Mouse (Mus musculus): ENCODE data around the gene Dtd1. TPM values are rescaled to one million over a fixed set of nuclear protein-coding genes. Genes with fewer than 3 reads are reported as not detected.
A peak's percentile ranks its signal among the peaks of the same experiment; 100 is the strongest.

Gene Dtd1
- total RNA-seq, 1 experiment from 2014 or later = 30.7 TPM

DNA sequence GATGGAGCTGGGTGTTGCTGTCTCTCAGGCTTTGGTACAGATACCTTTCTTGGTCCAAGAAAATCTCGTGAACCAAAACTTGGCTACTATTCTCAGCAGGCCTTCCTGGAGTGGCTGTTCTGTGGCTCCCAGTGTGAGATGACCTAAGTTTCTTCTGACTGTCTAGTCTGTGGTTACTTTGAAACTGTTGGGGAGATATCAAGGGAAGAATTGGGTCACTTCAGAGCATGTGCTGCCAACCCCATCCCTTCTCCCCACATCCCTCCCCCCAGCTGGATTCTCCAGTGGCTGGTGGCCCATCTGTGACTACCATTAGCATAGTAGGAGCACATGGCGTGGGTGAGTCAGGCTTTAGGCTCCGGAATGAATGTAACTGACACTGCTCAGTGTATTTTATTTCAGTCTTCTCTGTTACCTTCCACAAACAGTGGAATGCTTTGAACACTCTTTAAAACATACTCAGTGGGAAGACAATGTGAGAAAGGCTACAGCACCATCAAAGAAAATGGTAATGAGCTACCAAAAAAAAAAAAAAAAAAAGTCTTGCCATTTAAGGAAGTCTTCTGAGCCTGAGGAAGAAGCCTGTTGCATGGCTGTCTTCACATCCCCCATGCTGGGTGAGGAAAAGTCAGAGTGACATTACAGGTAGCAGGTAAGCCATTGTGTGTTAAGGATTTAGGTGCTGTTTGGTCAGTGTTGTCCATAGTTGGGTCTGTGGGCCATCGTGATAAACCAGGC is 146.5 kb downstream of the Dtd1 start:
- ATAC-seq (ENCODE audit: extremely low read depth, insufficient number of reproducible peaks, low FRiP score, poor library complexity, severe bottlenecking) = no peak

DNA sequence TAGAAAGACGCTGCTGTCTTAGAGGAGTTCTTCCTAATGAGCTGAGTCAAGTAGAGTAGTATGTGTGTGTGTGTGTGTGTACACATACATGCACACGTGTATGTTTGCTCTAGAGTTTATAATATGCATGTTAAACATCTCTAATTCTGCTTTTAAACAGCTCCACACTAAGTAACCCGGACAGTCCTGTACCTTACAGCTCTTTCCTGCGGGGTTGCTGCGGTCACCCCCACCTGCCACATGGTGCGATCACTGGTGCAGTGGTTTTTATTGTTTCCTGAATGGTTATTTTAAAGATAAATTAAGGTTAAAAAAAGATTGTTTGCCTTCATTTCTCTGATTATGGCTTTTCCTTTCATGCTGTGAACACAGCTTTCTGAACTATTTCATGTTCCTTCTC is 153.9 kb downstream of the Dtd1 start:
- no peak for ATAC-seq (ENCODE audit: extremely low read depth, insufficient number of reproducible peaks, low FRiP score, poor library complexity, severe bottlenecking)

DNA sequence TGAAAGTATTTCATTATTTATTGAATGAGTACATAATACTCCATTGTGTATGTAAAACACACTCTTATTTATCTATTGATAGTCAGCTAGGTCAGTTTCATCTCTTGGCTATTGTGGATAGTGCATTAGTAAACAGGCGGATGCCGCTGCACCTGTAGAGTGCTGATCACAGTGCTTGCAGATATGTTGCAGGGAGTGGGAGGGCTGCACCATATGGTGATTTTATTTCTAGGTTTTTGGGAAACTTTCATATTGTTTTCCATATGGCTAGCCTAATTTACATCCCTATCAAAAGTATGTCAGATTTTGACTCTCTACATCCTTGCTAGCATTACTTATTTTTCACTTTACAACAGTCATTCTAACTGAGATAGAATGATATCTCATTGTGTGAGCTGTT is 155.3 kb downstream of the Dtd1 start:
- ATAC-seq (ENCODE audit: extremely low read depth, insufficient number of reproducible peaks, low FRiP score, poor library complexity, severe bottlenecking) = no peak

DNA sequence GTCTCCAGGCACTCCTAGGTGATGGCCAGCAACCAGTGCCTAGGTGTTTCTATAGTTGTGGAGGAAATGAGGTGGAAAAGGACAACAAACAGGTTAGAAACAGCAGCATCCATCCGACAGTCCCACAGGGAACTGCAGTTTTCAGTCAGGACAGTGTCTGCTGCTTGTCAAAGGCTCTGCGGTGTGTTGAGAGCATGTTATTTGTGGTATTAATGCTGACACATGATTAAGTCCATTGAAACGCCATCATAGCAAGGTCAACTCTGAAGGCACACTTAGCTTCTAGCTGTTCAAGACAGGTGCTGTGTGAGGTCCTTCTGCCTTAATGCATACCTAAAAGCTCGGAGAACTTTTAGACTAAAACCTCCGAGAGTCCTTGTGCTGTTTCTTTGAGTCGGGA is 161.0 kb downstream of the Dtd1 start:
- no peak for ATAC-seq (ENCODE audit: extremely low read depth, insufficient number of reproducible peaks, low FRiP score, poor library complexity, severe bottlenecking)

DNA sequence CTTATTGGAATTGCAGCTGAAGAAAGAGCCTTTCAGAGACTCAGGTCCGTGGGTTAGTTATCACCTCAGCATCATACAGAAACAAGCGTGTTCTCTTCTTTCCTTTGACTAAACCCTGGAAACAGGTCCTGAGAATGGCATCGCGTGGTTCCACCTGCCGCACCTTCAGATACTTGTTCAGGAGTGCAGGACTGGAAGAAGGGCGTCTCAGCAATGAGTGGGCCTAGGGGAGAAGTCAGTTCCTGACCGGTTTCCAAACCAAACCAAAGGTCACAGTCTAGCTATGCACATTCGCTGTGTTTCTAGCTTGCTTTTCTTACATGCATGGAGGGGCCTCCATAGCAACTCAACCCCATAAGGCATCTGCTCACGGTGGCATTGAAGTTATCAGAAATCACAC is 164.0 kb downstream of the Dtd1 start:
- ATAC-seq (ENCODE audit: extremely low read depth, insufficient number of reproducible peaks, low FRiP score, poor library complexity, severe bottlenecking) = no peak

DNA sequence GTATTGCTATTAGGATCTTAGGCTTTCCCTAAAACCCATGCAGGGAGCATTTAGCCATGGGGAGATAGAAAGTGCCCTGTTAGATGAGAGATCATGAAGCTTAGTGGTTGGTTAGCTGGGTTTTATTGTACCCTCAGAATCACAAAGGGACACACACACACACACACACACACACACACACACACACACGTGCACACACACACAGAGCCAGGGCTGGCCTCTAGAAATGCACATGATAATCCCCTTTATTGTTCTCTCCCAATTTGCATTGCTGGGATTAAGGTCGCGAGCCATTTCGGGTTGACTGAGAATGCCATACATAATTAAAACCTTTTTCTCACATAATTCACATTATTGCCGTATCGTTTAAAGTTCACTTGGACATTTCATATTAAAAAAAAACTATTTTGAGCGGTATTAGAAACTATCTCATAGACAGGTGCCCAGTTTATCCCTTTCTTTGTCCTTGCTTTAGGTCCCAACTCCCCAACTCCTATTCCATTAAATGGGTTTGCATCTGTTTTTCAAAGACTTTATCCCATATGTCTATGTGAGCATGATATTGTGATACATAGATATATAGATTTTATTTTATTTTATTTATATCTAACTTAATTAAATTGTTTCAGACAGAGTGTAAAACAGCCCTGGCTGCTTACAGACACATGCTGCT is 164.6 kb downstream of the Dtd1 start:
- ATAC-seq (ENCODE audit: extremely low read depth, insufficient number of reproducible peaks, low FRiP score, poor library complexity, severe bottlenecking) = no peak

DNA sequence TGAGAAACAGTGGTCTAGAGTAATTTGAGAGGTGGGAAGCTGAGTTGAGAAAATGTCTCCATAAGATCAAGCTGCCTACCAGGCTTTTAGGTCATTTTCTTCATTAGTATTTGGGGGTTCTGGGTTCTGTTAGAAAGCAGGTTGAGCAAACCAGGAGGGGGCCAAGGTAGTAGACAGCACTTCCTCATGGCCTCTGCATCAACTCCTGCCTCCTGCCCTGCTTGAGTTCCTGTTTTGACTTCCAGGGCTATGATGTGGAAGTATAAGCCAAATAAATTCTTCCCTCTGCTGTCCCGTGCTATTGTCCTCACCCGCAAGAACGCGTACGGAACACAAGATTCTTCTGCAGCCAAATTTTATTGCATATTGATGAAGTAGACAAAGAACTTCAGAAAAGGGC is 165.5 kb downstream of the Dtd1 start:
- ATAC-seq (ENCODE audit: extremely low read depth, insufficient number of reproducible peaks, low FRiP score, poor library complexity, severe bottlenecking) = peak; percentile 66

DNA sequence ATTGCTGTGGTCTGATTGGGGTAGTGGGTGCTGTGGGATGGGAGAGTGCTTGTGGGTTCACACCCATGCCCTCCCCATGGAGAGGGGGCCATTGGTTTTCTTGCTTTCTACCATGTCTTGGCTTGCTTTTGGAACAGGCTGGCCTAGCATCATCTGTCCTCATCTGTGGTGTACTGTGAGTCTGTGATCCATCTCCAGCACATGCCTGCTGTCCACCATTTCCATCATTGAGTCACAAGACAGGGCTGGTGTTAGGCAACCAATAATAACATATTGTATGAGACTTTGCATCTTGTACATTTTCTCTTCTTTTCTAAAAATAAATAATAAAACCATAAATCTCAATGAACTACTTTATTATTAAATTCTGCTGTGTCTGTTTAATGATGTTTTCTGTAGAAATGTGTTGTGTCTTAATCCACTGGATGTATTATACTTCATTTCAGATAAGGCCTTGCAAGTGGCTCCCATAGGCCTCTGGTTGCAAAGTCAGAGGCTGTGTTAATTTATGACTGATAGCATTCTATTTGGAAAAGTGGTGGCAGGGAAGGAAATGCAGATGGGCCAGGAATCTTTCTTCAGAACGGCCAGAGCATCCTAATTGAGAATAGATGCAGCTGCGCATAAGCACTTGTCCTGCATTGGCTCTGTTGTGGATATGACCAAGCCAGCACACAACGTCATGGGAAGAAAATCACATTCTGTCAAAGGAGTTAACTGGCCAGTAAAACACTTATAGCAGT is 168.8 kb downstream of the Dtd1 start:
- no peak for ATAC-seq (ENCODE audit: extremely low read depth, insufficient number of reproducible peaks, low FRiP score, poor library complexity, severe bottlenecking)

DNA sequence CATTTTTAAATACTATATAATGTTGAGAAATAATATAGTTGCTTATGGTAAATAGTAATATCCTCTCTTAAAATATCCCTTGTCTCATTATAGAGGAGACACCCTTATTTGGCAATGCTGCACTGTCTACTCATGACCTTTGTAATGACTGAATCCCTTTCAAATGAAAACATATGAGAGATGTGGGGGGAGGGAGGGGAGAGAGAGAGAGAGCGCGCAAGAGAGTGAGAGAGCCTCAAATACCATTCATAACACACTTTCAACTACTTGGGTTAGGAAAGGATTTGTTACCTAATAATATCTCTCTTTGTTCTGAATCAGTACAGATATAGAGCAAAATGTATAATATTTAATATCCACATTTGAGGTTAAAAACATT is 169.4 kb downstream of the Dtd1 start:
- no peak for ATAC-seq (ENCODE audit: extremely low read depth, insufficient number of reproducible peaks, low FRiP score, poor library complexity, severe bottlenecking)

DNA sequence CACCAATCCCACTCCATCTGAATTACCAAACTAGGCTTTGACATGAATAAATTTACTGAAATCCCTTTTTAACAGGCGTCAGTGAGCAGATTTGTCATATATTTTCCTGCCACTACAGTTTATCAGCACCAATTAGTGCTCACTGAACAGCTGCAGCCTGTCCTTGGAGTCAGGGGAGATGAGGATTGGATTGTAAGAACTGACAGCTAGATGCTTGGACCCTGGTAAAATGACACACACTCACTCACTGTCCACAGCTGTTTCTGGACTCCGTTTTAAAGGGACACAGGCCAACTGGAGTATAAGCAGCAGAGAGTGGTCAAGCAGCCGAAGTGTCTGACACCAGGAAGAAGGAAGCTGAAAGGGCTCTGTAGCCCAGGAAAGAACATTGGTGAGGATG is 169.9 kb downstream of the Dtd1 start:
- no peak for ATAC-seq (ENCODE audit: extremely low read depth, insufficient number of reproducible peaks, low FRiP score, poor library complexity, severe bottlenecking)

DNA sequence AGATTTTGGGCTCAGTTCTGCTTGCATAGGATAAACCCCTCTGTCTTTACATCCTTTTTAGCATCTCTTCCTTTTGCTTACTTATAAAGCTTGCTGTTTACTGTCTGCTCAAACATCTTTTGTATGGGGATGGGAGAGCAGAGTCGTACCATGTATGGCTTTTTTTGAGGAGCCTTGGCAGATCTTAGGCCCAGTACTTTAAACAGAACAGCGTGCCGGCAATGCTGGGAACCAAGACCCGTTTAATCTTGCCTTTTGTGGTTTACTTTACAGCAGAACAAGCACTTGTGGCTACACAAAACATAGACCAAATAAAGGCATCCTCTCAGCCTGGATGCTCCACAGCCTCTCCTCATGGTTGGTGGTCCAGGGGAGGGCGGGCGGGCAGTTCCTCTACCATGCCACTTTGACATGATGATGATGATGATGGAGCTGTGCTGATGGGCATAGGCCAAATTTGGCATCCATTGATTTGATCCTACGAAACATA is 170.8 kb downstream of the Dtd1 start:
- no peak for ATAC-seq (ENCODE audit: extremely low read depth, insufficient number of reproducible peaks, low FRiP score, poor library complexity, severe bottlenecking)

DNA sequence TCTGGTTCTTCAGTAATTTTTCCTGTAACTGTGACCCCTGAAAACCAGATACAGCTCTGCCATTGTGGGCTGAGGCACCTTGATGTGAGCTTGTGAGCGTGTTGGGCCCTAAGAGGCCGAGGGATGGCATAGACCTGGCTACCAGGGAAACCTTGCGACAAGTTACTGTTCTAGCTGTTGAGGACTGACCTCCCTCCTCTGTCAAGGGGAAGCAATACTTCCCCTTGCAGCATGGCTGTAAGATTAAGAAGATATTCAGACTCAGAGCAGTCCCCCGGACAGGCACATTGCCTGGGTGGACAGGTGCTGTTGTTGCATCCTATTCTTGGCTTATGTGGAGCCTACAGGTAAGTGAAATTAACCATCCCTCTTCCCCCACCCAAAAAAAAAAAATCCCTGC is 172.1 kb downstream of the Dtd1 start:
- no peak for ATAC-seq (ENCODE audit: extremely low read depth, insufficient number of reproducible peaks, low FRiP score, poor library complexity, severe bottlenecking)

DNA sequence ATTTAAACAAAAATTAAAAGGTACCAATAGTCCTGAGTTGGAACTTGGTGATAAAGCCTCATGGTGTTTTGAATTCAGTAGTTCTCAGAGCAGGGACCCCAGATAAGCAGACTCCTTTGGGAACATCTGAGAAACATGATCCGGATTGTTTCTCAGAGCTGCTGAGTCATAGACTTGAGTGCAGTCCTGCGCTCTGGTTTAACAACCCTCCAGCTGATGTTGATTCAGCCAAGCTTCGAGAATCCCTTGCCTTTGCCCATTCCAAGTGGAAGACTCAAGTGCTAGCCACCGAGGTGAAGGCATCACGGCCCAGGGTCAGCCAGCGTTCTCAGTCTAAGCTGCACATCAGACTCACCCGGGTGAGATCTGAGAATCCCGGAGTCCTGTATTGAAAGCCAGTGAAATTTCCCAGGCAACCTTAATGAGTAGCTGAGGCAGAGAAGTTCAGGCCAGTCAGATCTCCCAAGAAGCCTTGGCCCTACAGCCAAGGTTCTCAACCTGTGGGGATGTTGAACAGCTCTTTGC is 175.0 kb downstream of the Dtd1 start:
- no peak for ATAC-seq (ENCODE audit: extremely low read depth, insufficient number of reproducible peaks, low FRiP score, poor library complexity, severe bottlenecking)

DNA sequence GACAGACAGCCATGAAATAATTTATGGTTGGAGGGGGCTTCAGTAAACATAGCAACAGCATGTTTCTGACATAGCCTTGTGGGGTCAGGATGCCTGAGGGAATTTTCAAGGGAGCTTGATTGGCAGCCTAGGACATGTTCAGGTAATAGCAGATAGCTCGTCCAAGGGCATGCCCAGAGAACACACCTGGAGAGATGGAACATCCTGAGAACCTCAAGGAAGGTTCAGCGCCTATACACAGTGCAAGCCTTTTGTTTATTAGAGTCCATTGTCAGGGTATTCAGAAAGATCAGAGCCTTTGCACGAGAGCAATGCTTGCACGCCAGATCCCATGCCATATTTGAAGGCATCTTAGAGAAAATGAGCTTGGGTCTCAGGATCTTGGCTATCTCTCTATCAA is 175.9 kb downstream of the Dtd1 start:
- ATAC-seq (ENCODE audit: extremely low read depth, insufficient number of reproducible peaks, low FRiP score, poor library complexity, severe bottlenecking) = no peak

DNA sequence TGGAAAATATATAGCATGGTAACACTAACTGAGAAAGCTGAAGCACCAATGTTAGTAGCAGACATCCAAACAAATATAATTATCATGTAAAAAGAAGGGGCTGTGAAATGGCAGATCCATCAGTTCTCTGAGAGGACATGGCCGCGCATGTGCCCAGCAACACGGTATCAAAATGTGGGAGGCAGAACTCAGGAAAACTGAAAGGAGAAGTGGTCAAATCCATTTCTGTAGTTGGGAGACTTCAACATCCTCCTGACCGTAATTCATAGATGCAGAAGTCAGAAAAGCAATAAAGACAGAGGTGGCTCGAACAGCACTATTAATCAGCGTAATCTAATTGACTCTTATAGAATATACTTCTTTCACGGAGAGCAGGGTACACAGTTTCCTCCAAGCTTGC is 179.6 kb downstream of the Dtd1 start:
- ATAC-seq (ENCODE audit: extremely low read depth, insufficient number of reproducible peaks, low FRiP score, poor library complexity, severe bottlenecking) = no peak

DNA sequence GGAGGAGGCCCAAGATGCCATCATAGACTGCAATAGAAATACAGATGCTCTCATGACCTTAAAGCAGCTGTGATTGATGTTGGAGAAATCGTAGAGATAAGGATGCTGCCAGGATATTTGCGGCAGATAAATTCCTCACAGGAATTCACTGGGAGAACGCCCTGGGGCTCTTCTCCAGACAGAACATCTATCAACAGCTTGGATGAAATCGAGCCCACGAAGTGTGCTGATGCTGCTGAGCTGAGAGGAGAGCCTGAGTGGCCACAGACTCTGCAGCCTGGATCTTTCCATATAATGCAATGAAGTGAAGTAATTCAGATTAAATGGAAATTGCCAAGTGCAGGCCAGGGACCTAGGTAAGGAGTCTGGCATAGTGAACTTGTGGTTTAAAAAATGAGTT is 181.0 kb downstream of the Dtd1 start:
- no peak for ATAC-seq (ENCODE audit: extremely low read depth, insufficient number of reproducible peaks, low FRiP score, poor library complexity, severe bottlenecking)

DNA sequence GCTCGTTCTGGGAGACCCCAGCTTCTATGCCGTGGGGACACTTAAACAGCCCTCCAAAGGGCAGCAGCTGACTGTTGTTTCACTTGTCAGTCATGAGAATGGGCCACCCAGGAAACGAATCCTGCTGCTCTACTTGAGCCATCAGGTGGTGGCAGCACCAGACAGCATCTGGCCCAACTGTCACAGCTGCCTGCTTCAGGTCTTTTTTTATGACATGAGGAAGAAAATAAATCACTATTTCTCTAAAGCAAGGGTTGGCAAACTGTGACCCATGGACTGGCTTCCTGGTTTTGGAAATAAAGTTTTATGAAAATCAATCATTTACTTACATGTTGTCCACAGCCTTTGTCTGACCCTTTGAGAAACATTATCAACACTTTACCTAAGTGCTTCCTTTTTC is 182.2 kb downstream of the Dtd1 start:
- no peak for ATAC-seq (ENCODE audit: extremely low read depth, insufficient number of reproducible peaks, low FRiP score, poor library complexity, severe bottlenecking)

DNA sequence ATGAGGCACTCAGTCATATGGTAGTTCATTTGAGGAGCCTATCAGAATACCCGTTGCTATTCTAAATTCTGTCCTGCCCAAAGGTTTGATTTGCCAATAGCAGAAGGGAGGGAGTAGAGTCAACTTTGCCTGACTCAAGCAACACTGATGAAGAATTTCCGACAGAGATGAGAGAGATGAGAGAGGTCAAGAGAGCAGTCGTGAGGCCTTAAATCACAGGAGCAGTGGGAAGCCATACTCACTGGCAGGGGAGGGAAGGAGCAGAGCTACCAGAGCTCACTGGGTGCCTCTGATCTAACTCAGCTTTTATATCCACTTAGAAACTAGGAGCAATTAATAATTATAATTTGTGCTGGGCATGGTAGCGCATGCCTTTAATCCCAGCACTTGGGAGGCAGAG is 182.8 kb downstream of the Dtd1 start:
- no peak for ATAC-seq (ENCODE audit: extremely low read depth, insufficient number of reproducible peaks, low FRiP score, poor library complexity, severe bottlenecking)

DNA sequence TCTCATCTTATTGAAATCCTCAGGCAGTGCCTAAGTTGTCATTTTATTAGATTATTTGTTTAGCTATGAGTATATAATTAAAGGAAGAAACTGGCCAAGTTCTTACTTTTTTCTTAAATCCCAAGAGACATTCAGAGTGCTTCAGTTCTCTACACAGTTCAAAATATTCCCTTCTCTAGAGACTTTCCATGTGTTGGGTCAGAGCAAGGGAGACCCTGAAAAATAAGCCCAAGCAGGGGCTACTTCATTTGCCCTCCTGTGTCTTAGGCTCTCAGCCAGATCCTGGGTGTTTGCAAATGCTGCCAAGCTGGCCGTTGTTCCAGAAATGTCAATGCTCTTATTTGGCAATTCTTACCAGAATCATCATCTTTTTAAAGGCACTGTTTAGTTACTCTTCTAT is 183.5 kb downstream of the Dtd1 start:
- no peak for ATAC-seq (ENCODE audit: extremely low read depth, insufficient number of reproducible peaks, low FRiP score, poor library complexity, severe bottlenecking)

DNA sequence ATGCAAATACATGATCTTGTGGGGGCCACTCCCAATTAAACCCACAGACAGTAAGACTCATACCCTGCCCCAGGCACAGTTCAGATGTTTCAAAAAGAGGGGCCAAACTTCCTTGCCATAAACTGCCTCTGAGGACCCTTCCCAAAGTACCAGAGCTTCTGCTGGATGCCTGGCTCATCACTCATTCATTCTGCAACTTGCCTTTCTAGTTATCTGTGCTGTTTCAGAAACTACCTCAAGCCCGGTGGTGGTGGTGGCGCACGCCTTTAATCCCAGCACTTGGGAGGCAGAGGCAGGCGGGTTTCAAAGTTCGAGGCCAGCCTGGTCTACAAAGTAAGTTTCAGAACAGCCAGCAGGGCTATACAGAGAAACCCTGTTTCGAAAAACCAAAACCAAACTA is 184.1 kb downstream of the Dtd1 start:
- ATAC-seq (ENCODE audit: extremely low read depth, insufficient number of reproducible peaks, low FRiP score, poor library complexity, severe bottlenecking) = no peak
